Mouse (Mus musculus): ENCODE data around the gene Fam110c.

DNA sequence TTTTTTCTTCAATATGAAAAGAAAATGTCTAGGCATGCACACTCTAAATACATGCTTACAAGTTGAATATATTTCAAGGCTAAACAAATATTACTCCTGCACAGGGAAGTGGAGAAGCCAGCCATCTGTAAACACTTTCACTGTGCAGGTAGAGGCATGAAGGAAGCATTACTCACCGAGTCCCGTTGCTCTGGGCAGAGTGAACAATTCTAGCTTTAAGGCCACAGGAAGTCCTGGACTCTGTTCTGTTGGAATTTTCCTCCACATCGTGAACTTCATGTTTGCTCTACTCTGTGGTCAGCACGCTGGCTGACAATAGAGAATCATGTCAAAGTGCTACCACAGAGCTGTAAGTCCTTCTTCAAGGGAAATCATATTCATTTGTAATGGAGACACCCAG, 9.7 kb downstream of the Fam110c start:
- no peak for TF ChIP-seq CTCF (IDR thresholded peaks at IDR 0.05; ENCODE audit: low read depth, low read length)
- no peak for TF ChIP-seq POLR2AphosphoS5 (IDR thresholded peaks at IDR 0.05; ENCODE audit: insufficient replicate concordance, low read depth, low read length)
